Mouse (Mus musculus) left cerebral cortex, adult 8-10 months (tissue): ENCODE measurements around the gene Atp6v1f. TPM values are rescaled to one million over a fixed set of nuclear protein-coding genes. Genes with fewer than 3 reads are reported as not detected.

Source experiments
- total RNA-seq, 4 experiments: library from RNA; stranded (reverse); gene quantifications; 2 replicates each; pipeline ENCODE4 v1.2.4; 2022

Gene Atp6v1f
- total RNA-seq, 4 experiments from 2014 or later, result 249 to 281 (median 259) TPM

Other genes with a start within 250 kb of the Atp6v1f start
- 1 to 10 TPM; 5.2 to 8.6 (median 6.1) TPM for gene Hilpda, start 195.2 kb upstream of the Atp6v1f start, total RNA-seq
- gene Fam71f2, start 188.1 kb upstream of the Atp6v1f start, total RNA-seq, result under 1 TPM in 3 of 4 experiments, not detected in 1; 0.57 to 0.68 (median 0.67) TPM
- not detected for gene Fam71f1, start 148.6 kb upstream of the Atp6v1f start, total RNA-seq
- 10 to 100 TPM; 63.5 to 67.6 (median 64.3) TPM for gene Calu, start 119.6 kb upstream of the Atp6v1f start, total RNA-seq
- under 1 TPM in 3 of 4 experiments, not detected in 1; 0.37 to 0.87 (median 0.44) TPM for gene Opn1sw, start 79.2 kb upstream of the Atp6v1f start, total RNA-seq
- gene Ccdc136, start 71.4 kb upstream of the Atp6v1f start, total RNA-seq, result 100 to 1,000 TPM in 2 of 4 experiments, 10 to 100 TPM in 2; 87.5 to 111 (median 103) TPM
- gene Flnc, start 34.5 kb upstream of the Atp6v1f start, total RNA-seq, result 1 to 10 TPM; 1.9 to 3.9 (median 2.9) TPM
- under 1 TPM in 2 of 4 experiments, not detected in 2; 0.57 to 0.89 TPM for gene Atp6v1fnb, start 3.7 kb downstream of the Atp6v1f start, total RNA-seq
- gene Kcp, start 40.2 kb downstream of the Atp6v1f start, total RNA-seq, result 1 to 10 TPM in 3 of 4 experiments, under 1 TPM in 1; 0.78 to 1.2 (median 1.1) TPM
- 10 to 100 TPM in 1 of 4 experiments, 1 to 10 TPM in 3; 4.7 to 10.3 (median 6.5) TPM for gene Irf5, start 58.9 kb downstream of the Atp6v1f start, total RNA-seq
- gene Tnpo3, start 142.2 kb downstream of the Atp6v1f start, total RNA-seq, result 10 to 100 TPM; 64.5 to 75.1 (median 70.3) TPM
- 10 to 100 TPM; 19.8 to 26.5 (median 21.7) TPM for gene Tspan33, start 226.5 kb downstream of the Atp6v1f start, total RNA-seq